Mouse (Mus musculus): Measurements from ENCODE around the gene Pacsin3.
A peak's percentile ranks its signal among the peaks of the same experiment; 100 is the strongest.

Pacsin3 gene

GRCm38 (mm10) chr2:91255661-91256150 lies at the start of gene Pacsin3:
Gene Pacsin3, plus strand, starts transcription at chr2:91255954.
- Histone ChIP-seq H3K4me1 (replicated peaks; ENCODE audit: low read depth, low read length) (peaks cover 39% of the 10 kb centered on the region), H3K36me3 (ENCODE audit: insufficient read depth, low read length) (no peaks in the 10 kb centered on the region), H3K4me3 (replicated peaks; ENCODE audit: low read length) (peak within 1 kb of the TSS; percentile 87), H3K9me3 (ENCODE audit: low read length) (no peaks in the 10 kb centered on the region), H3K27me3 (ENCODE audit: insufficient read depth, low read length) (peaks cover 95% of the 10 kb centered on the region)
- TF ChIP-seq CTCF (conservative IDR thresholded peaks at IDR 0.05; ENCODE audit: low read length) (no peak), NANOG (IDR thresholded peaks at IDR 0.05; ENCODE audit: borderline replicate concordance, low read length) (no peak), POU5F1 (IDR thresholded peaks at IDR 0.05; ENCODE audit: borderline replicate concordance, low read length) (no peak)

GRCm38 (mm10) chr2:91206254-91206775 lies 49.4 kb upstream of the Pacsin3 start:
- peaks cover 72% of the 10 kb centered on the region for H3K36me3 ChIP-seq (ENCODE audit: insufficient read depth, low read length)
- peaks cover 30% of the 10 kb centered on the region for H3K4me1 ChIP-seq (replicated peaks; ENCODE audit: low read depth, low read length)
- no peak overlapping the region for H3K4me3 ChIP-seq (replicated peaks; ENCODE audit: low read length)
- no peaks in the 10 kb centered on the region for H3K27me3 ChIP-seq (ENCODE audit: insufficient read depth, low read length)
- no peak for TF ChIP-seq NANOG (IDR thresholded peaks at IDR 0.05; ENCODE audit: borderline replicate concordance, low read length)
- TF ChIP-seq CTCF (conservative IDR thresholded peaks at IDR 0.05; ENCODE audit: low read length): no peak
- TF ChIP-seq POU5F1 (IDR thresholded peaks at IDR 0.05; ENCODE audit: borderline replicate concordance, low read length): no peak
- no peaks in the 10 kb centered on the region for H3K9me3 ChIP-seq (ENCODE audit: low read length)

GRCm38 (mm10) chr2:91213311-91213710 lies 42.4 kb upstream of the Pacsin3 start:
- Histone ChIP-seq H3K9me3 (ENCODE audit: low read length) (no peaks in the 10 kb centered on the region), H3K4me3 (replicated peaks; ENCODE audit: low read length) (no peak overlapping the region), H3K4me1 (replicated peaks; ENCODE audit: low read depth, low read length) (peaks cover 15% of the 10 kb centered on the region), H3K27me3 (ENCODE audit: insufficient read depth, low read length) (no peaks in the 10 kb centered on the region), H3K36me3 (ENCODE audit: insufficient read depth, low read length) (peaks cover 80% of the 10 kb centered on the region)
- TF ChIP-seq POU5F1 (IDR thresholded peaks at IDR 0.05; ENCODE audit: borderline replicate concordance, low read length) (no peak), NANOG (IDR thresholded peaks at IDR 0.05; ENCODE audit: borderline replicate concordance, low read length) (no peak), CTCF (conservative IDR thresholded peaks at IDR 0.05; ENCODE audit: low read length) (no peak)

- H3K27me3 ChIP-seq (ENCODE audit: insufficient read depth, low read length): no peaks in the 10 kb centered on the region
- no peak for TF ChIP-seq POU5F1 (IDR thresholded peaks at IDR 0.05; ENCODE audit: borderline replicate concordance, low read length)
- no peak for TF ChIP-seq NANOG (IDR thresholded peaks at IDR 0.05; ENCODE audit: borderline replicate concordance, low read length)
- no peak for TF ChIP-seq CTCF (conservative IDR thresholded peaks at IDR 0.05; ENCODE audit: low read length)
- H3K9me3 ChIP-seq (ENCODE audit: low read length): no peaks in the 10 kb centered on the region
- no peak overlapping the region for H3K4me3 ChIP-seq (replicated peaks; ENCODE audit: low read length)
- peaks cover 44% of the 10 kb centered on the region for H3K36me3 ChIP-seq (ENCODE audit: insufficient read depth, low read length)
- H3K4me1 ChIP-seq (replicated peaks; ENCODE audit: low read depth, low read length): peaks cover 16% of the 10 kb centered on the region
Observed at GRCm38 (mm10) chr2:91217032-91217431, 38.7 kb upstream of the Pacsin3 start.

GRCm38 (mm10) chr2:91220501-91220900 lies 35.3 kb upstream of the Pacsin3 start:
- H3K27me3 ChIP-seq (ENCODE audit: insufficient read depth, low read length): no peaks in the 10 kb centered on the region
- peaks cover 15% of the 10 kb centered on the region for H3K36me3 ChIP-seq (ENCODE audit: insufficient read depth, low read length)
- no peak overlapping the region for H3K4me3 ChIP-seq (replicated peaks; ENCODE audit: low read length)
- H3K4me1 ChIP-seq (replicated peaks; ENCODE audit: low read depth, low read length): peaks cover 16% of the 10 kb centered on the region
- H3K9me3 ChIP-seq (ENCODE audit: low read length): no peaks in the 10 kb centered on the region
- TF ChIP-seq CTCF (conservative IDR thresholded peaks at IDR 0.05; ENCODE audit: low read length) (no peak), POU5F1 (IDR thresholded peaks at IDR 0.05; ENCODE audit: borderline replicate concordance, low read length) (no peak), NANOG (IDR thresholded peaks at IDR 0.05; ENCODE audit: borderline replicate concordance, low read length) (no peak)

- Histone ChIP-seq H3K4me1 (replicated peaks; ENCODE audit: low read depth, low read length) (peaks cover 9% of the 10 kb centered on the region; the same call in 1 of the 2 replicates), H3K4me3 (replicated peaks; ENCODE audit: low read length) (no peak overlapping the region), H3K9me3 (ENCODE audit: low read length) (no peaks in the 10 kb centered on the region), H3K27me3 (ENCODE audit: insufficient read depth, low read length) (no peaks in the 10 kb centered on the region), H3K36me3 (ENCODE audit: insufficient read depth, low read length) (no peaks in the 10 kb centered on the region)
- no peak for TF ChIP-seq NANOG (IDR thresholded peaks at IDR 0.05; ENCODE audit: borderline replicate concordance, low read length)
Observed at GRCm38 (mm10) chr2:91223614-91224013, 32.1 kb upstream of the Pacsin3 start.

- Histone ChIP-seq H3K27me3 (ENCODE audit: insufficient read depth, low read length) (no peaks in the 10 kb centered on the region), H3K9me3 (ENCODE audit: low read length) (no peaks in the 10 kb centered on the region), H3K4me3 (replicated peaks; ENCODE audit: low read length) (no peak overlapping the region), H3K4me1 (replicated peaks; ENCODE audit: low read depth, low read length) (no peaks in the 10 kb centered on the region), H3K36me3 (ENCODE audit: insufficient read depth, low read length) (peaks cover 16% of the 10 kb centered on the region)
- TF ChIP-seq CTCF (conservative IDR thresholded peaks at IDR 0.05; ENCODE audit: low read length): no peak
- TF ChIP-seq POU5F1 (IDR thresholded peaks at IDR 0.05; ENCODE audit: borderline replicate concordance, low read length): no peak
- TF ChIP-seq NANOG (IDR thresholded peaks at IDR 0.05; ENCODE audit: borderline replicate concordance, low read length): no peak
Observed at GRCm38 (mm10) chr2:91229735-91230134, 26.0 kb upstream of the Pacsin3 start.

GRCm38 (mm10) chr2:91236601-91237510 lies 18.9 kb upstream of the Pacsin3 start, which contains the start of gene Ddb2:
Gene Ddb2, minus strand, starts transcription at chr2:91236982.
- H3K4me1 ChIP-seq (replicated peaks; ENCODE audit: low read depth, low read length): peaks cover 8% of the 10 kb centered on the region
- H3K36me3 ChIP-seq (ENCODE audit: insufficient read depth, low read length): peaks cover 16% of the 10 kb centered on the region
- H3K9me3 ChIP-seq (ENCODE audit: low read length): no peaks in the 10 kb centered on the region
- no peaks in the 10 kb centered on the region for H3K27me3 ChIP-seq (ENCODE audit: insufficient read depth, low read length)
- peak within 1 kb of the TSS; percentile 87 for H3K4me3 ChIP-seq (replicated peaks; ENCODE audit: low read length)
- no peak for TF ChIP-seq POU5F1 (IDR thresholded peaks at IDR 0.05; ENCODE audit: borderline replicate concordance, low read length)
- TF ChIP-seq NANOG (IDR thresholded peaks at IDR 0.05; ENCODE audit: borderline replicate concordance, low read length): no peak
- no peak; the same call in 1 of the 2 replicates for TF ChIP-seq CTCF (conservative IDR thresholded peaks at IDR 0.05; ENCODE audit: low read length)

Data from E14TG2a.4 (cell line).